Mouse (Mus musculus): ENCODE measurements at regions not wholly inside any gene's neighbourhood (a gene's known extent, or its start where the extent isn't known, plus 50 kb on each side); places are given as distances from the start of the nearest gene placed in this dataset.

DNA sequence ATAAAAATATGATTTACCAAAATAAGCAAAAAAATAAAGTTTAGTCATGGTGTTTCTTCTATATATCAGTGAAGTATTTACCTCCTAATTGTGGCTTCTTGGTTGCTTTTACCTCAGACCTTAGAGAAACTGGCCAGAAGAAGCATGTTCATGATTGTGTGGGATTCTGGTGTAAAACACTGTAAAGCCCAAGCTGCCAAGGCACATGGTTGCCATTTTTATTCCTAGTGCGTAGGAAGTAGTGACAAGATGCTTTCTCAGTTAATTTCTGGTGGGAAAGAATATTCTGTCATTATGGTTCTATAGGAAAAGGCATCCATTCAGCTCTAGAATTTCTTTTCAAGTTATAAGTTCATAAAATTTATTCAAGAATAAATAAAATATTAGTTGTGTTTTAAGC lies 805.2 kb downstream of the Olfm4 start:
- no peak for DNase-seq (ENCODE audit: low spot score)

DNA sequence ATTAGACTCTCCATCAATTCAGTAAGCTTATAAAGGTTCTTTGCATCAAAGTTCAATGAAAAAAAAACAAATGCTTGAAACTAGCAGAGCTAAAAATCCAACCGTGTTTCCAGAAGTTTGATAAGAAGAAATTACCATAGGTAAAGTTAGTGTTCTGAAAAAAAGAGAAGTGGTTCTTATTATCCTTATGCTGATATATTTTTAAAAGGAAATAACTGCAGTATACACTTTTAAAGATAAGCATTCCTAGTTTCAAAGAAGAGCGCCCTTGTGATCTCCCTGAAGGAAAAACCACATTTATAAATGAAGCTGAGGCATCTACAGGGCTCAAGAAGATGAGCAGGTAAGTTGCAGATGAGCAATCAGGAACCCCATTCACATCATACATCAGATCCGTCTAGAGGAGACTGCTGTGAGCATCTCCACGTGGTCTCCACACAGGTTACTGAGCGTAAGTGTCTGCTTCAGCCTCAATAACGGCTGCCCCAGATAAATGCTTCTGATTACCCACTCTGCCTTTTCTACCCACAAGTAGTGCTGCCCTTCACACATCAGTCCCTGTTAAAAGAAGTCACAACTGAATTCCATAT lies 815.6 kb downstream of the Olfm4 start:
- no peak for DNase-seq (ENCODE audit: low spot score)

DNA sequence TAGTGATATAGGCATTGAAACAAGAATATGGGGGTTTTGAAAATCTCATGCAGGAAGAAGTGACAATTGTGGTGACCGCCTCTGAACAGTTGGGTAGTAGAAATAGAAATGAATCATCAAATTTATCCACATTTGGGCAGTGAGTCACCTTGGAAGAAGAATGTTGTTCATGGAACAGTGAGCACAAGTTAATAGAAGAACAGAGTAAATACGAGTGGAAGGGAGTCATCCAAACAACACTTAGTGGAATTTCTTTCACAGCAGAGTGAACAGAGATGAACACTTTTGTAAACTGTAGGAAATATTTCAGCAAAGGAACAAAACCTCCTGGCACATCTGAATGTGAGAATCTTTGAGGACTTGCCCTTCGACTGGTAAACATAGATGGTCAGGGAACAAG lies 846.6 kb downstream of the Olfm4 start:
- DNase-seq (ENCODE audit: low spot score): no peak

DNA sequence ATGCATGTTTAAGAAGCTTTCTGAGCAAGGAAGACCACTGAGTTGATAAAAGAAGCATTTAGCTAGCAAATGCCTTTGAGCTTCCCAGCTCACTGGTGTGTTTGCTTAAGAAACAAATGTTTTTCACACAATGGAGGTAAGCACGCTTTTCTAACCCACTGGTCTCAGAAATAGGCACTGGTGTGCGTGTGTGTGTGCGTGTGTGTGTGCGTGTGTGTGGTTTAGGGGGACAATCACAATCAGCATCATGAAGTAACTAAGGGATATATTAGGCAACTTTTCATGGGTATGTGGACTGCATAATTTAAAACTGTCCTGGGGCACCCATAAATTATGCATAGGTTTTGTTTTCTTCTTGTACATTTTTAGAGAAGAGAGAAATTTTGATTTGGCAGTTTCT lies 860.7 kb downstream of the Olfm4 start:
- DNase-seq (ENCODE audit: low spot score): no peak

DNA sequence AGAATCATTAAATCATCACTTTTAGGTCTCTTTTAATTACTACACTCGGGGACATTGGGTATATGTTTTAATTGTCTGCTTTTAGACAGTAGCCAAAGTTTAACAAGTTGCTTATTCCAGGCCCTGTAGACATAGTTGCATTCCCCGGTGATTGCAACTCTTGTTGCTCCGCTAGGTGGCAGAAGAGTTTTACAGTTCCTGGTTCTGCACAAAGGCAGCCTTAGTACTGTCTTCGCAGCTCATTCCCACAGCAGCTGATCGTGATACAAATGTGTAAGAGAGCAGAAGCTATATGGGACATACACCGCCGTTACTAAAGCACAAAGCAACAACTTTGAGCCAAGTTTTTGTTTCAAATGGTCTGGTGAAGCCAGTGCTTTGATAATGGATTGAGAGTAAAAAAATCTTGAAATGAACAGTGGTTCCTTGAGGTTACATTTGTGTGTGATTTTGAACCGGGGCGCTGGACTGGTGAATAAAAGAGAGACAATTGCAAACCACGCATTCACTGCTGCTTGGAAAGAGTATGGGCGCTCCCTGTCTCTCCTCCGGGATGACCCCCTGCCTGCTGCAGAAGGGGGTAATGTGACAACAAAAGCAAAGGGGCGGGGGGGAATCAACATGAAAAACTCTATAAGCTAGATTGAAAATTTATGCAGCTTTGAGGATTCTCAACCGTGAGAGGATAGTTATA lies 861.8 kb downstream of the Olfm4 start:
- peak; percentile 41 for DNase-seq (ENCODE audit: low spot score)

DNA sequence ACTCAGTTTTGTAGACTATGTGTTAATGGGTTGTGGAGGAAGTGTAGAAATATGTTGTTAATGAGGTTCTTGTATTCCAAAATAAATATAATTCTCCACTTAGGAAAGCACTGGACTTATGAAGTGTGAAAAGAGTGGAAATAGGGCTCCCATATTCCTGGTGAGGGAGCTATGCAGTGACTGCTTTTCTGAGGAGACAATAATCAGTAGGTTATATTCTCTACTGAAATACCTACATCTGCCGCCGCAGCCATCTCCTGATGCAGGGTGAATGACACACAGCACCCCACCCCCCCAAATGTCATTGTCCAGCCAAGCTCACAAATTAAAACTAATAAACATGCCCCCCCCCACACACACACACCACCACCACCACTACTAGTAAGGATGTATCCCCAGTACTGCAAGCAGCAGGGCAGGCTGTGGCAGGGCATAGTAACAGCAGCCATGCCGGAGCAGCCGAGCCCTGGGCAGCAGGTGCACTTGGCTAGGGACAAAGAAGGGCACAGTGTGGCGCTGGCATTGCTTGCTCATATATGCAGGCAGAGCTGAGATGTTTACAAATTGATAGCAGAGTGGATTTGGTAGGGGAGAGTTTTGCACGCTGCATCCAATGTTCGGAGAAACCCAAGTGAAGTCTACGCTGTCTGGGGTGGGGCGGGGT lies 862.7 kb downstream of the Olfm4 start:
- DNase-seq (ENCODE audit: low spot score): no peak

All from lung, postnatal 25 days (tissue).